Mouse (Mus musculus): ENCODE results near the gene 4930435E12Rik. TPM values are rescaled to one million over a fixed set of nuclear protein-coding genes. Genes with fewer than 3 reads are reported as not detected.

The 4930435E12Rik gene
- polyA plus RNA-seq, 1 experiment from 2014 or later = not detected

GRCm38 (mm10) chr16:38793120-38793519, 35.4 kb downstream of the 4930435E12Rik start:
- no peak for TF ChIP-seq CTCF (IDR thresholded peaks at IDR 0.05)
- POLR2A ChIA-PET = no interaction called here
- in situ Hi-C loops (cut with MboI; ENCODE audit: low pct_unique_long_range_greater_than_20kb) = no loop called here
- ATAC-seq (no peak), DNase-seq (ENCODE audit: low read depth, low spot score) (no peak)
- CTCF ChIA-PET = no interaction called here
- no peaks in the 10 kb centered on the region for H3K27me3 ChIP-seq

DNA sequence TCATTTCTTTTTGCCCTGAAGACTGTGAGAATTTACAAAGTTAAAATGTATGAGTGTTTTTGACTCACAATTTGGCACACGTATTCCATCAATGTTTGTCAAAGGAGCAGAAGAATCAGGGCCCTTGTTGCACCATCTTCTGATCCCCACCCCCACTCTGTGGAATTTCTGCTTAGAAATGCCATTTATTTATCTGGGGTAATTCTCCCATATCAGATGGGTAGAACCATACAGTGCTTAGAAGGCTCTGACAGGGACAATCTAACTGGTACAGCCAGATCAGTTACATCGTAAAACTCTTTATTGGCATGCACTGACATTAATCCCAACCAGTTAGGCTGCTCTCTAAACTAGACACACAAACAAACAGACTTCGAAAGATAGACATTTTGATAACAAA, 38.6 kb downstream of the 4930435E12Rik start:
- no peaks in the 10 kb centered on the region for H3K27me3 ChIP-seq
- POLR2A ChIA-PET = no interaction called here
- no peak for TF ChIP-seq CTCF (IDR thresholded peaks at IDR 0.05)
- CTCF ChIA-PET = no interaction called here
- ATAC-seq (no peak), DNase-seq (ENCODE audit: low read depth, low spot score) (no peak)
- in situ Hi-C loops (cut with MboI; ENCODE audit: low pct_unique_long_range_greater_than_20kb) = no loop called here

DNA sequence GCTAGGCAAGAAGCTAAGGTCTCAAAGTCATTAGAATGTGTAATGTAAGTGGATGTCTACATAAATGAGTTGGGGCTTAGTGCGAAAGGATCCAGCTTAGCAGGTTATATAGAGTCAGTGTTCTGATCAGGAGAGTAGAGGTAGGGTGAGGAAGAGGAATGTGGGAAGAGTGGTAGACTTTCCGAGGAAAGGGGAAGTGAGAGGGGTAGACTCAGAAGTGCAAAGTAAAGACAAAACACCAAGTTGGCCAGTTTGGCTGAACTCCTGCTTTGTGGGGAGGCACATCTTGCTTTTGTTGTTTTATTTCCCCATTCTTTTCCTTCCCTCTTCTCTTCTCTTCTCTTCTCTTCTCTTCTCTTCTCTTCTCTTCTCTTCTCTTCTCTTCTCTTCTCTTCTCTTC, 39.5 kb downstream of the 4930435E12Rik start:
- ChIA-PET CTCF (interaction anchor here (0.6 kb wide), 1 partner anchor 29 kb away, joined by 3 read pairs; no protein-coding TSS in a partner anchor), POLR2A (interaction anchor here (0.5 kb wide), 1 partner anchor 267 kb away, joined by 5 read pairs; no protein-coding TSS in a partner anchor)
- no peak for TF ChIP-seq CTCF (IDR thresholded peaks at IDR 0.05)
- H3K27me3 ChIP-seq = no peaks in the 10 kb centered on the region
- DNase-seq (ENCODE audit: low read depth, low spot score) (no peak), ATAC-seq (no peak)
- in situ Hi-C loops (cut with MboI; ENCODE audit: low pct_unique_long_range_greater_than_20kb) = no loop called here

- in situ Hi-C loops (cut with MboI; ENCODE audit: low pct_unique_long_range_greater_than_20kb) = no loop called here
- POLR2A ChIA-PET = no interaction called here
- no peaks in the 10 kb centered on the region for H3K27me3 ChIP-seq
- no peak for TF ChIP-seq CTCF (IDR thresholded peaks at IDR 0.05)
- DNase-seq (ENCODE audit: low read depth, low spot score) (no peak), ATAC-seq (no peak)
- CTCF ChIA-PET = no interaction called here
Observed at GRCm38 (mm10) chr16:38785301-38785700, 43.2 kb downstream of the 4930435E12Rik start.

DNA sequence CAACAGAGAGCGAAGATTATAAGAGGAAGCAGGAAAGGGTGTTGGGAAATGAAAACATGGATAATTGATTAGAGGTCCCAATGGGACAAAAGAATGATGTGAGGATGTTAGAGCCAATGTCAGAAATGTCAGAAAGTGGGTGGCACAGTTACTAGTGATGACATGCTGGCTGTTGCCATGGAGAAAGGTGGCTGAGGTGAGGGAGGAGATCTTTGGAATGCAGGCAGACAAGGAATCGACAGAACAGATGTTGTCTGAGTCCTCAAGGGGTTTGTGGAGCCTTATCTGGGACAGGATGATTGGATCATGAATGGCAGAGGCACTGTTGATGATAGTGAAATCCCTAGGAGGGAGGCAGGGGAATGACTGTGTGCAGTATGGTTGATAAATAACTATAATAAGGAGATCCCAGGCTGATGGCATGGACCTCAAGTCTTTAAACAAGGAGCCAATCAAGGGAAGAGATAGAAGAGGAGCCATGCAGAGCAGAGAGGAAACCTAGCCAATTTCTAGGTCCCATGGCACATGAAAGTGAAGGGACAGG, 46.0 kb downstream of the 4930435E12Rik start:
- no peak for TF ChIP-seq CTCF (IDR thresholded peaks at IDR 0.05)
- DNase-seq (ENCODE audit: low read depth, low spot score) (no peak), ATAC-seq (no peak)
- in situ Hi-C loops (cut with MboI; ENCODE audit: low pct_unique_long_range_greater_than_20kb) = no loop called here
- H3K27me3 ChIP-seq = no peaks in the 10 kb centered on the region
- ChIA-PET CTCF (no interaction called here), POLR2A (no interaction called here)

DNA sequence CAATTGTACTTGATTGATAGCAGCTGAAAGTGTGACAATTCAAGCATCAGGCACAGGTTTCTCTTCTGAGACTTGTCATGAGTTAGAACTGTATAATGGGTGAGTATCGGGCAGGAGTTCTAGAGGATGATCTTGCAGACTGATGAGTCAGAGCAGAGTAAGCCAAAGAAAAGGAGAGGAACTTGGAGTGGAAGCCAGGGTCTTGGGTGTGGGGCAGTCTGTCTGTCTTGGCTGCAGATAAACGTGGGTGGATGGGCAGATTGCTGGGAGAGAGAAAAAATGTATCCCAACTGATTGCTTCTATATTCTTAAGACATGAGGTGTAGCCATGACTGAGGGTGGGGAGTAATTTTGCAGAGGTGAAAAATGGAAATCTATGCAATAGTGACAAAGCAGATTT, 46.6 kb downstream of the 4930435E12Rik start:
- ATAC-seq (no peak), DNase-seq (ENCODE audit: low read depth, low spot score) (no peak)
- CTCF ChIA-PET = no interaction called here
- in situ Hi-C loops (cut with MboI; ENCODE audit: low pct_unique_long_range_greater_than_20kb) = no loop called here
- no peak for TF ChIP-seq CTCF (IDR thresholded peaks at IDR 0.05)
- no peaks in the 10 kb centered on the region for H3K27me3 ChIP-seq
- POLR2A ChIA-PET = interaction anchor here (0.5 kb wide), 1 partner anchor 200 kb away, joined by 3 read pairs; no protein-coding TSS in a partner anchor

GRCm38 (mm10) chr16:38780960-38781572, 47.5 kb downstream of the 4930435E12Rik start:
- in situ Hi-C loops (cut with MboI; ENCODE audit: low pct_unique_long_range_greater_than_20kb) = no loop called here
- no peak for DNase-seq (ENCODE audit: low read depth, low spot score)
- POLR2A ChIA-PET = interaction anchor here (0.5 kb wide), 1 partner anchor 201 kb away, joined by 3 read pairs; no protein-coding TSS in a partner anchor

GRCm38 (mm10) chr16:38776342-38776741, 52.2 kb downstream of the 4930435E12Rik start:
- ChIA-PET POLR2A (no interaction called here), CTCF (no interaction called here)
- in situ Hi-C loops (cut with MboI; ENCODE audit: low pct_unique_long_range_greater_than_20kb) = no loop called here
- TF ChIP-seq CTCF (IDR thresholded peaks at IDR 0.05) = no peak
- ATAC-seq (no peak), DNase-seq (ENCODE audit: low read depth, low spot score) (no peak)
- H3K27me3 ChIP-seq = no peaks in the 10 kb centered on the region

More at GRCm38 (mm10) chr16:38780960-38781572, 47.5 kb downstream of the 4930435E12Rik start:
- CTCF ChIA-PET = no interaction called here
- H3K27me3 ChIP-seq = no peaks in the 10 kb centered on the region
- no peak for TF ChIP-seq CTCF (IDR thresholded peaks at IDR 0.05)
- ATAC-seq = no peak

DNA sequence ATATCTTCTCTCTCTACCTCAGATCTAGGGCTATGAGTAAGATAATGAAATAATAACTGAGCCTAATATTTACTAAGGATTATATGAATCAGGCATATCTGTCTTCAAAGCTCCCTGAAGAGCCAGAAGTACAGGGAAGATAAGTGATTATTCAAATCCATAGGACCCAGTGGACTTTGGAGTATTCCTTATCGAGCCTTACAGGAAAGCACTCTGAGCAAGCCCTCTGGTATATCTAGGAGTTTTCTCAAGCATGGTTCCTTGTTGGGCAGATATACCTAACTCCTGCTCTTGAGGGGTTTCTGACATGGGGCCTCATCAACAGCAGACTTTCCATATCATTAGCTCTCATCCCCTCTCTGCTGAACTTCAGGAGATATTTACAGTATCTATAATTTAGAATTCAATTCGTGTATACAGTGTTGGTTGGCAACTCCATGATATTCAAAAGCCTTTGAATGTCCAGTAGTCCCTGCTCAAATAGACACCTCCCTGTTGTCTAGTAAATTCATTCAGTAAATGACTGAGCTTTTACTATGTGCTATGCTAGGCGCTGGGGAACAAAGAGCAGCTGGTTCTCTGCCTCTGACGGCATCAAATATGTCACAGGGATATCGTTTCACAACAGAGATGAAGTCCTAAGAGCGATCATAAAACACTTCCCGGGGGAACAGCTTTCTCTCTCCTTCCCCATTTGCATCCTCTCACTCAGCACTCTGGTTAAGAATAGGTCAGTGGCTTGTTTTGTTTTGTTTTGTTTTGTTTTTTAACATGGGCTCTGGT, 53.4 kb downstream of the 4930435E12Rik start:
- POLR2A ChIA-PET = no interaction called here
- in situ Hi-C loops (cut with MboI; ENCODE audit: low pct_unique_long_range_greater_than_20kb) = no loop called here
- TF ChIP-seq CTCF (IDR thresholded peaks at IDR 0.05) = no peak
- DNase-seq (ENCODE audit: low read depth, low spot score) = no peak
- no peak for ATAC-seq
- CTCF ChIA-PET = no interaction called here
- no peaks in the 10 kb centered on the region for H3K27me3 ChIP-seq

- no peak for DNase-seq (ENCODE audit: low read depth, low spot score)
- CTCF ChIA-PET = no interaction called here
- no peak for ATAC-seq
- in situ Hi-C loops (cut with MboI; ENCODE audit: low pct_unique_long_range_greater_than_20kb) = no loop called here
- no peak for TF ChIP-seq CTCF (IDR thresholded peaks at IDR 0.05)
- H3K27me3 ChIP-seq = no peaks in the 10 kb centered on the region
- POLR2A ChIA-PET = no interaction called here
Observed at GRCm38 (mm10) chr16:38772906-38773496, 55.5 kb downstream of the 4930435E12Rik start.

DNA sequence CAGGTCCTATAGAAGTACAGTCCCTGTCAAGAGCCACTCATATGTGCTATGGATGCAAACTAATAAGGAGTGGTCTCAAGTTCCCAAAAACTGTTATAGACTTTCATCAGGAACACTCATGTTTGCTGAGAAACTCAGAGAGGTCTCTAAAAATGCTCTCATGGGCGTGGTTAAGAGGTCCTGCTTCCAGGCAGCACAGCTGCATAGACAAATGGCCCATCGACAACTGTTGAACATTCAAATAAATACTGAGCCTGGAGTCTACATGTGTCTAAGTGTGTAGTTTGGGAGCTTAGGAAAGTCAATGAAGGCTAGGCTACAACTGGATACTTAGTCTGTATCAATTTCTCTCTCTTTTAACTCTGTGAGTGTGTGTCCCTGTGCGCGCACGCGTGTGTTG, 57.4 kb downstream of the 4930435E12Rik start:
- ChIA-PET CTCF (no interaction called here), POLR2A (no interaction called here)
- in situ Hi-C loops (cut with MboI; ENCODE audit: low pct_unique_long_range_greater_than_20kb) = no loop called here
- H3K27me3 ChIP-seq = no peaks in the 10 kb centered on the region
- no peak for TF ChIP-seq CTCF (IDR thresholded peaks at IDR 0.05)
- ATAC-seq = no peak
- DNase-seq (ENCODE audit: low read depth, low spot score) = no peak

All from Patski (cell line).